Mouse (Mus musculus) left cerebral cortex, postnatal 14 days (tissue): ENCODE measurements around the gene Gne. TPM values are rescaled to one million over a fixed set of nuclear protein-coding genes. Genes with fewer than 3 reads are reported as not detected.
A peak's percentile ranks its signal among the peaks of the same experiment; 100 is the strongest.
"Not testable (repeated sequence)": the region's sequence is repeated elsewhere in the genome, so short reads cannot be mapped to it uniquely, and the experiment has no call there.

Experiments
- DNase-seq, 2 experiments: peaks; one replicate each; pipeline ENCODE4 v3.0.0; 2021 to 2022; ENCODE audit warnings: low spot score in 2 of 2, mixed read lengths in 1 of 2
- intact Hi-C: fragments of 180-260 bp; cut with DNase I; formaldehyde crosslinking; loops from one replicate; pipeline ENCODE4 v1.15.1; 2025
- total RNA-seq, 2 experiments: library from RNA; stranded (reverse); gene quantifications; 2 replicates each; pipeline ENCODE4 v1.2.3; 2021

The Gne gene
- total RNA-seq, 2 experiments from 2014 or later: 38.2 to 49.6 TPM

DNA sequence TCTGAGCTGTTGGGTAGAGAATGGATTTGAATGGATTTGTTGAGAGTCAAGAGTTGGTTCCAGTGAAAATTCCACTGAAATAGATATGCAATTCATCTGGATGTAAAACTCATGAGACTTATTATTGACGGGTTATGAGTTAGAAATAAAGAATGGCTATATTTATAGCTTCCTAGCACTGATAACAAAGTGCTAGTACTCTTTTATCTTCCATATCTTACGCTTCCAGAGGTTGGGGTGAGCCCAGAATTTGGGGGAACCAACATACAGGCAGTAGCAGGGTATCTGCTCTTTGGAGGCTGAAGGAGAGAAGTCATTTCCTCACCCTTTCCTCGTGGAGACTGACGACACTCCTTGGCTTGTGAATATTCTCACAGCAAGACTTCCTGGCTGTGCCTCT, 9.6 kb downstream of the Gne start:
- intact Hi-C loops: loop anchor here (5.0 kb wide), 1 partner anchor 218 kb away; no protein-coding TSS in a partner anchor
- no peak for DNase-seq

DNA sequence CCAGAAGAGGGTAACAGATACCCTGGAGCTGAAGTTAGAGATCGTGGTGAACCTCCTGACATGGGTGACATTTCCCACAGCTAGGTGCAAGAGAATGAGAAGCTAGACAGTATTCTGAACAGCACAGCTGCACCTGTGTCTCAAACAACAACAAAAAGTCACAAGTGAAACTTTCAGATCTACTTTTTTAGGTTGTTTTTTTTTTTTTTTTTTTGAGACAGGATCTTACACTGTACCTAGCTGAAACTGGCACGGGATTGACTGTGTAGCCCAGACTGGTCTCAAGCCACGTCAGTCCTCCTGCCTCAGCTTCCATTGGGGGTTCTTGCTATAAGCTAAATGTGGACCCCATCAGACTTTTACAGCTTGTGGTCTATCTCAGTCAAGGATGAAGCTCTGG, 10.2 kb downstream of the Gne start:
- intact Hi-C loops: loop anchor here (5.0 kb wide), 1 partner anchor 219 kb away; no protein-coding TSS in a partner anchor
- no peak for DNase-seq

DNA sequence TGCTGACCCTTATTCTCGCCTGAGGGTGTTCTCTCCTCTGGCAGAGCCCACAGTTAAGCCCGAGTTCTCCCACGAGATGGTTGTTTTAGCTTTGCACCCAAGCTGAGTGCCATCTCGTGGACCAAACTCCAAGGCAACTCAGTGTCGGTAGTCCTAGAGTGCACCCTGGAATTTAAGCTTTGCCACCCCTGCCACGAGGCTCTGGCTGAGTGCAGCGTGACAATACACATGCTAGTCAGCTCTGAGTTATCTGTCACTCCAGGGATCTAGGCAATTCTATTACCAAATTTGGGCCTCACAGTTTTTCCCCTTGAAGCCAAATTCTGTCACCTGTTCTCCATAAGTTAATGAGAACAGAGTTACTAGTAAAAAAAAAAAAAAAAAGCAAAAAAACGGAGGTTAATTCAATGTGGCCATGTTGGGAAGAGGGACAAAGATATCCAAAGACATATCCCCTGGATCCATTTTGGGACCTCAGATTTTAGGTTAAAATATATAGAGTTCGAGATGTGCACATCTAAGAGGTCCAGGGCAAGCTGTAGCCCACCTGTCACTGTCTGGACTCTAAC, 11.0 kb downstream of the Gne start:
- intact Hi-C loops: loop anchor here (5.0 kb wide), 1 partner anchor 219 kb away; no protein-coding TSS in a partner anchor
- DNase-seq: no peak

DNA sequence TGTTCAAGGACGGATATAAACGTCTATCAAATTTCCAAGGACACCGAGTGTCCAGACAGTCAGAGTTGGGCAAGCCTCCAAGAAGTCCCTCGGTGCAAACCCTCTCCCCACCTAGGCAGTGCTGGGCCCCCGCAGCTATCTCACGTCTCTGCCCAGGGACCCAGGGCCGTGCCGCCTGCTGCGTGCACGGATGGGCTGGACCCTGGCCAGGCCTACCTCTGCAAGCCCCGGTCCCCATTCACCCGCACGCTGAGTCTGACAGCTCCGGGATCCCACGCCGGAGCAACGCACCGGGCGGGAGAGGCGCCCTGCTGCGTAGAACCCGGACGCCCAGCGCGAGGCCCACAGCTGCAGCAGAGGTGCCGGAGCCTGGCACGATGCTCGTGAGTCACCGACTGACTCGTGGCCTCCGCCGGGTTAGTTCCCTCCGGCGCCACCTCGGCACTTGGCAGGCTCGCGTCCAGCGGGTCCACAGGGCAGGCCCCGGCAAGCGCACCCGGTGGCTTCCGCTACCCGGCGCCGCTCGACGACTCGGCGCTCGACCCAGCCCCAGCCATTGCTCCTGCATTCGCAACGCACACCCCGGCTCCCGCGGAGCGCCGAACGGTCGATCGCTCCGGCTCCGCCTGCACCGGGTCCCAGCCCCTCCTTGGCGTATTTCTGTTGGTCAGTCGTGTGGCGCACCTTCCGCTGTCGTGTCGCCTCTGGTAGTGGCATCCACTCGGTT, 11.7 kb downstream of the Gne start:
- peak; percentile 85 to 88 for DNase-seq
- intact Hi-C loops: loop anchor here (5.0 kb wide), 1 partner anchor 220 kb away; no protein-coding TSS in a partner anchor

DNA sequence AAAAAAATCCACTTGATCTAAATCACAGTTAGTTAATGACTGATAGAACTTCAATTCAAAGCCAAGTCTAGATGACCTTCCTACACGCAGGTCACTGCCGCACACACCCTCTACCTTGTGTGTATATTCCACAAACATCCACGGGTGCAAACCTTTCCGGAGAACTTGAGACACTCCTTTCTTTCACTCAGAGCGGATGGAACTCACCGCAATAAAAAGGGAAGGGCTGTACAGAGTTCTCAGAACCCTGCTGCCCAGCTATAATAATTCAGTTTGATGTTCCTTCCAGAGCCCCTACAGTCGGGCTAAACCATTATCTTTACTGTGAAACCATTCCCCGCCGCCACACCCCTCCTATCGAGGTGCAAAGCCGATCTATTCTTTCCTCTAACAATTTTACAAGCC, 12.2 kb downstream of the Gne start:
- peak in 1 of 2 experiments; percentile 25 for DNase-seq
- intact Hi-C loops: loop anchor here (5.0 kb wide), 1 partner anchor 221 kb away; no protein-coding TSS in a partner anchor

DNA sequence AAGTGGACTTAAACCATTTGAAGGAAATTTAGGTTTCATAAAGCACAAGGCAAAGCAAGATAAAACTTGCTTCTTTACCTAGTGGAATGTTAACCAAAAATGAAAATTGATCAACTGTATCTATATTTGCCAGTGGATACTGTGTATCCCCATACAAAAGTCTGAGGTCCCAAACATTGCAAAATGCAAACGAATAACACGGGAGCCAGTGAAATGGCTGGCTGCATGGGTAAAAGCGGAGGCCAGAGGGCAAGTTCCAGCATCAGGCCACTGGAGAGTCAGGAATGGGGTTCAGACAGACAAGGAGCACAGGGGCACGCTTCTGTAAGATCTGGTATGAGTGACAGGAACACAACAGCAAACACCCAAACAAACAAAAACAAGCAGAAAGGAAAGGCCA, 13.3 kb downstream of the Gne start:
- no peak for DNase-seq
- intact Hi-C loops: loop anchor here (5.0 kb wide), 1 partner anchor 222 kb away; no protein-coding TSS in a partner anchor

DNA sequence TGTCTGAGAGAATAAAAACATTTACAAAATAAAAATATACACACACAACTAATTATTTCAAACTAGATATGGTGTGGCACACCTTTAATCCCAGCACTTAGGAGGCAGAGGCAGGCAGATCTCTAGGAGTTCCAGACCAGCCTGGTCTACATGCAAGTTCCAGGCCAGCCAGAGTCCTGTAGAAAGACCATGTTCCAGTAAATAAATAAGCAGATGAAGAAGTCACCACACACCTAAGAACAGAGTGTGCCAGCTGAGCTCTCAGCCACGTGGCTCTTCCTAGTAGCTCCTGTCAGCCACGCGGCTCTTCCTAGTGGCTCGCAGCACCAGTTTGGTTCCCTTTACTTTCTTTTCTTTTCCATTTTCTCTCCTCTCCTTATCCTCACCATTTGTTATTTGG, 14.6 kb downstream of the Gne start:
- intact Hi-C loops: loop anchor here (5.0 kb wide), 1 partner anchor 98 kb away; no protein-coding TSS in a partner anchor
- no peak for DNase-seq

DNA sequence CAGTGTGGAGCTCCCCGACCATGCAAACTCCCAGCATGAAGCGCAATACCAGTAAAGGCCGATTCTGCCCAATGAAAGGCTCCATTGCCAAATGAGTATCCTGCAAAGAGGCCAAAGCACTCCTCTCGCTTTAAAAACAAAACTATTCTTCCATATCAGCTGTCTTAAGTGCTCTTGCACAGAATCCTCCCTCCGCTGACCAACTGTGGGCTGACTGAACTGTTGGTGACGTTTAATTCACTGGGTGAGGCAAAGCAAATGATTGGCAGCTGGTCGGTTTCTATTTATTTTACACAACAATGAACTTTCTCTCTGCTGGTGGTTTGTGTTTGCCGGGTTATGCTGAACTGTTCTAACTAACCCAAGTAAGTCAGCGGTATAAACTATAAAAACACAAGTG, 15.2 kb downstream of the Gne start:
- intact Hi-C loops: loop anchor here (5.0 kb wide), 1 partner anchor 99 kb away; no protein-coding TSS in a partner anchor
- DNase-seq: no peak

DNA sequence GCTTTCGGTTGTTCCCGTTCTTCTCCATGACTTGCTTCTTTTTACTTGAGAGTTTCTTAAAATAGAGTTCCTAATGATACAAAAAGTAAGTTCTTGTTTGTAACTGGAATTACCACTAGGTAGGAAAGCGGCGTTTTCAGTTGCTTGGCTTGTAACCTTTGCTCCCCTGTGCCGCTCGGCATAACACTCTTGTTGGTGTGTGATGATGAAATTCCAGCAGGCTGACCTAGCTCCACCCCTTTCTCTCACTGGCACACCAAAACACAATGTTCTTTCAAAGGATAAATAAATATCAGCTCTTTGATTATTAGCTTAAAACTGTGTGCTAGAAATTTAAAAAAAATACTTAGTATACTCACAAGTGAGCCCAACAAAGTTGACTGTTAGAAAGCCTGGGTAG, 17.1 kb downstream of the Gne start:
- intact Hi-C loops: loop anchor here (5.0 kb wide), 1 partner anchor 100 kb away; no protein-coding TSS in a partner anchor
- no peak for DNase-seq

DNA sequence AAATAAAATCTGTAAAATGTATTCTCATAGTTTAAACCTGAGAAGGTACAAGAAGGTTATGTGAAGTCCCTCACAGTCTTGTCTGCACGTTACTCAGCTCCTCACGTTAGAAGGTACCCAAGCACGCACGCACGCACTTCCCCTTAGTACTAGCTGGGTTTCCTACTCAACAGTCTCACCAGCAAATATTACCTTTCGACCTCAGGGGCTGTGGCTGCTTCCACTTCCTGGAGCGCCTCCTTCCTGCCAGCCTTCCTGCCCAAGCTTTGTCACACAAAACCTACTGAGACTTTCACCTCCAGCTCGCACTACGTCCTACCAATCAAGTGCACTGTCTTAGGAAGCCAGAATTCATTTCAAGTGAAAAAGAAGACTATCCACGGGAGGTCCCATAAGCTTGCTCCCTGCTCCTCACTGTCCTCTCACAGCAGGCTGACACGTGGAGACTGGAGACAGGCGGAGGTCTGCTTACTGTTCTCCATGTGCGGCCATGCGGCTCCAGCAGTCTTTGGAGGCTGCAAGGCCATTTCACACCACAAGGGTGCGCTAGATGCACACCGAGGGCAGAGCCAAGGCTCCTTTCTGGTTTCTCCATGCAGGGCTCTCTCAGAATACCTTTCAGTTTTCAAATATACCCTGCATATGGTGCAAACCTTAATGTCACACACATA, 18.5 kb downstream of the Gne start:
- intact Hi-C loops: loop anchor here (2.0 to 5.0 kb wide), 2 partner anchors 53 to 102 kb away; no protein-coding TSS in a partner anchor
- peak; percentile 94 to 96 for DNase-seq

DNA sequence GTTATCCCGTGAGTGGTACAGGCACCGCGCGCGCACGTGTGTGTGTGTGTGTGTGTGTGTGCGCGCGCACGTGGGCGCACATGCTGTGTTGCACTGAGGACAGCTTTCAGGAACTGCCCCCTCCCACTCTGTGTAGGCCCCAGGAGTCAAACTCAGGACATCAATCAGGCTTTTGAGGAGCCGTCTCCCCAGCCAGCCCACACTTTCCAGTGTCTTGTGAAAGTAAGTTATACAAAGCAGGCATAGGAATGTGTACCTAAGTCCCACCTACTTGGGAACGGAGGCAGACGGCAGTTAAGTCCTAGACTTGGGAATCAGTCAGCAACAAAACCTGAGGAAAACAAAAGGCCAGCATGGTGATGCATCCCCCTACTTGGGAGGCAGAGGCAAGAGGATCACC, 21.2 kb downstream of the Gne start:
- intact Hi-C loops: no loop called here
- DNase-seq: peak in 1 of 2 experiments; percentile 44

DNA sequence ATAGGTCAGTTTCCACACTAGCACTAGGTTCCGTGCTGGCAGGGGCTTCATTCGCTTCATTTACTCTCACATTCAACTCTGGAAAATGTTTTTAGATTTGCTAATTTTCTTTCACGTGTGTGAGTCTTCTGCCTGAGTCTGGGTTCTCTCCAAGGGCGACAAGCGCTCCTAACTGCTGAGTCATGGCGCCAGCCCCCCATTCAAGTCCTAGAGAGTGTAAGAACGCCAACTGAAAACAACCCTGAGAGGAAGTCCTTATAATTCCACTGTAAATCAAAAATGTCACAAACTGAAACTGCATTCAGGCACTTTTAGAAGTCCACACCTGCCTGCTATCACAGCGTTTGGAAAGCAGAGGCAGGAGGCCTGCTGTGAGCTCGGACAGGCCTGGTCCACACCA, 21.9 kb downstream of the Gne start:
- intact Hi-C loops: no loop called here
- peak; percentile 26 to 49 for DNase-seq

DNA sequence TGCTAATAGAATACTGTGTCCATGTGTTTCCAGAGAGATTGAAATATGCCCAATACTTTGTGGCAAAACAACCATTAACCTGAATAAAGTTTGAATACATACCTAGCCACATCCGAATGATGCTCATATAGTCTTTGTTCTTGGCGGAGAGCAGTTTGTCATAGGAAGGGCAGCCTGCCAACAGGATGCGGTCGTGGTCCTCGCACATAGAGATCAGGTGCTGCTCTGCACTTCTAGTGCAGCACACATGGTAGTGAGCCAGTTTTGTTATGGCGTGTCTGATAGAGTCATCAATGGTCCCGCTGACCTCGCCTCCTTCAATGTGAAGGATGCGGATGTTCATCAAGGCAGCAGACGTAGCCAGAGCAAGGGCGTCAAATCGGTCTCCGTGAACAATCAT, 24.3 kb downstream of the Gne start:
- DNase-seq: no peak

DNA sequence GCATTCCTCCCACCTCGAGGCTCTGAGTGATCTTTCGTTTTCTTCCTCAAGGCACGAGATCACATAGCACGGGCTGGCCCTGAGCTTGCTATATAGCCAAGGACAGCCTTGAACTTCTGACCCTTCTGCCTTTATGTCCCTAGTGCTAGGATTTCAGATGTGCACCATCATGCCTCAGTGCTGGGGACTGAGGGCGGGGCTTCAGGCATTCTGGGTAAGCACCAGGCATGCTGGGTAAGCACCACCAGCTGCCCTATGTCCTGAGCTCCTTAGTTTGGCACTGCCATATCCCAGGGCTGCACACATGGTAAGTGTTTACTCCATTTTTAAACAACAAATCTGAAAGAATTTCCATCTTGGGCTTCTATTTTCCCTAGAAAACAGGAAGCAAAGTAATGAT, 34.2 kb downstream of the Gne start:
- no peak for DNase-seq
- intact Hi-C loops: no loop called here

More for the DNA sequence above, 24.3 kb downstream of the Gne start:
- intact Hi-C loops: no loop called here

DNA sequence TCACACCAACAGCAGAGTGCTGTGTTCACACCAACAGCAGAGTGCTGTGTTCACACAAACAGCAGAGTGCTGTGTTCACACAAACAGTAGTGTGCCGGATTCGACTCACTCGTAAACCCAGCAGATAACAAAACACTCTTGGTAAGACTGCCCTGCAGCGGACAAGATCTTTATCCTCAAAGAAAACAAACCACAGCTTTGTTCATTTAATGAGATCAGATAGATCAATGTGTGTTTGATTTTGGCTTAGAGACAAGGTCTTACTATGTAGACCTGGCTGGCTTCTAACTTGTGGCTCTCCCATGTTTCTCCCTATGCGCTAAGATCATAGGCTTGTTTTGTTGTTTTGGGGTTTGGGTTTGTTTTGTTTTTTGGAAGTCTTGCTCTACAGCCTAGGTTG, 37.9 kb downstream of the Gne start:
- intact Hi-C loops: no loop called here
- no peak for DNase-seq

DNA sequence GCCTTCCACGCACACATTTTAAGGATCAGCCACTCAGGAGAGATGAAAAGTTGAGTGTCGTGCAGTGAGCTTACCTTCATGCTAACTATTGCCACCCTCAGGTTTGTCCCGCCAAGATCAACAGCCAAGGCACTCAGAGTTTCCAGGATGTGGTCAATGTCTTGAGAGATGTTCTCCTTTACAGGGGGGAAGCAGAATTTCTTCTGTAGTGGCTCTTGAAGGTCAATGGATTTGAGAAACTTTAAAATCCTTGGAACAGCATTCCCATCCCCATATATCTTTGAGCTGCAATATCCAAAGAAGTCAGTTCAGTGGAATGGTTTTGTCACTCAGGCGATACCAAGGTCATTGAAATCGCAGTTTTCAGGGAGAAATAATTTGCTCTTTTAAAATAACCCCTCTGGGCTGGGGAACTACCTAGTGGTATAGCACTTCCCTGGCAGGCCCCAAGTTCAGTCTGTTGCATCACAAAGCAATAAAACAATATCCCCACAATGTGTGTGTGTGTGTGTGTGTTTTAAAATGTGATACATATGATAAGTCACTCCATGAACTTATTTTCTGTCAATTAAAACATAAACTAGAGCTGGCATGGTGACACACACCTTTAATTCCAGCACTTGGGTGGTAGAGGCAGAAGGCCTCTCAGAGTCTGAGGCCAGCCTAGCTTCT, 39.2 kb downstream of the Gne start:
- DNase-seq: no peak

DNA sequence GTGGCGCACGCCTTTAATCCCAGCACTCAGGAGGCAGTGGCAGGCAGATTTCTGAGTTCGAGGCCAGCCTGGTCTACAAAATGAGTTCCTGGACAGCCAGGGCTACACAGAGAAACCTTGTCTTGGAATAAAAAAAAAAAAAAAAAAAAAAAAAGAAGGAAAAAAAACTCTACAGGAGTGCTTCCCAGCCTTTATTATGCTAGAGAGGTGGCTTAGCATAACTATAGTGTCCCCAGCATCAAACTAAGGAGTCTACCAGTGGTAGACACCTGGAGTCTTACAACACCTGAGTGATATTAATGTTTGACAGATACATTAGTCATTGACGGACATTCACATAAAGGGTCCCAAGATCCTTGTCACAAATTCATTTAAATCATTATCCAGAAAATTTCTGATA, 40.8 kb downstream of the Gne start:
- intact Hi-C loops, DNase-seq: not testable (repeated sequence)

More for the DNA sequence above, 39.2 kb downstream of the Gne start:
- intact Hi-C loops: no loop called here

DNA sequence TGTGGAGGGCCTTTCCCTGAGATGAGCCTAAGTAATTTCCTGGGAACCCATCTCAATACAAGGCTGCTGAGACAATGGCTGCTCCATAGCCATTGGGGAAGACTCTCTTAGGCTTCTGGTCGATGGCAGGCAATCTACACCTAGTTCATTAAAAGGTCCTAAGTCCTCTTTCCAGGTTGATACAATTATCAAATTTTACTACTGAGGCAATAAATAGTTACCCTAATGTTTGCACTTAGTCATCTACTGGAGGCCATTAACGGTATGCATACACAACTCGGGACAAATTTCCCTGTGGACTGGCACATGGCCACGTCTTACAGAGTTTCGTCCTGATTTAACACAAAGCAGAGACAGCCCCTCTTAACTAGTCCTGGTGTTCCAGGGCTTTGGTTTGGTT, 41.5 kb downstream of the Gne start:
- intact Hi-C loops: no loop called here
- no peak for DNase-seq

DNA sequence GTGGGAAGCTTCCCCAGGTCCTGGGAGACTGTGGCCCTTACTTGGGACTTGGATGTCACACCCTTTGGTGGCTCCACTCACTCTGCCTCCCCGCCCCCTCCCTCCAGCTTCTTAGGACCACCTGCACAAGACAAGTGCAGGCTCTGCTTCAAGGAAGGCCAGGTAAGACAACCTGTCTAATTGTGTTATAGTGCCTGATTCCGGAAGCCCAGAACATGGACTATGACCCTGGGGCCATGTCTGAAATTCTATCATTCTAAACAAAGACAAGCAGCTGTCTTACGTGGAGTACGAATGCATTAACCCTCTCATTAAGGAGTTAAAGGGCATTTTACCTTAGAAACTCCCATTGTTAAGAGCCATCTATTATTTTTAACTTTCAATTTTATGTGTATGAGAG, 43.2 kb downstream of the Gne start:
- intact Hi-C loops: no loop called here
- no peak for DNase-seq

DNA sequence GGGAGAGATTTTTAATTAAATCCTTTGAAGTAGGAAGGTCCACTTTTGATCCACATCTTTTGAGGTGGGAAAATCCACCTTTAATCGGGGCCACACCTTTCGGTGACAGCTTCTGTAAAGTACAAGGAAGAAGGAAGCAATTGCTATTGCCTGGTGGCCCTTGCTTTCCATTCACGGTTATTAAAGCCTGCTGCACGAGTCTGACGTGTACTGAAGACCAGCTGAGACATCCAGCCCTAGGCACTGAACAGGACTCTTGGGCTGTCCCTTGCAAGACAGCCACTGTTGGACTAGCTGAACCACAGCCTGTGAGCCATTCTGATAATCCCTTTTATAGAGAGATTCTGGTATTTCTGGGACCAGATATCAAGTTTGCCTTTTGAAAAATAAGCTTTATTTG, 47.5 kb downstream of the Gne start:
- intact Hi-C loops: no loop called here
- DNase-seq: no peak
